Mouse (Mus musculus): Measurements from ENCODE around the gene Prss54. TPM values are rescaled to one million over a fixed set of nuclear protein-coding genes. Genes with fewer than 3 reads are reported as not detected.

The Prss54 gene
- polyA plus RNA-seq (2017; shearing (Covaris generic)): not detected

DNA sequence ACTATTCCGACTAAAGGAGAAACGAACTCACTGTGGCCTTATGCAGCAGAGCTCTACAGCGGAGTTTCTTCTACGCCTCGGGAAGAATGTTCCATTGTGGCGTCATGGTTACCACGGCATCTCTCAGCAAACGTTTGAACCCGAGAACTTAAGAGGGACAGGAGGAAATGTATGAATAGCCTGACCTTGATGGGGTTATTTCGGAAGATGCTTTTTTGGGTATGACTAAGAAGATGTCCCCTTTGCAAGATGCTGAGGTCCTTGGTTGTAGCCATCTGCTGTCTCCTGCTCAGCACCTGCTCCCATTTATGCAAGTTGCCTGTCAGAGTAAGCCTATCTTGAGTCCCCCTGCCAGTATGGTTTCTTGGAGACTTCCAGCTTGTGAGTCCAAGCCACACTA lies at the start of gene Prss54:
Gene Prss54 (minus strand): TSS at position 101 of the 400 bp plus-strand sequence.

DNA sequence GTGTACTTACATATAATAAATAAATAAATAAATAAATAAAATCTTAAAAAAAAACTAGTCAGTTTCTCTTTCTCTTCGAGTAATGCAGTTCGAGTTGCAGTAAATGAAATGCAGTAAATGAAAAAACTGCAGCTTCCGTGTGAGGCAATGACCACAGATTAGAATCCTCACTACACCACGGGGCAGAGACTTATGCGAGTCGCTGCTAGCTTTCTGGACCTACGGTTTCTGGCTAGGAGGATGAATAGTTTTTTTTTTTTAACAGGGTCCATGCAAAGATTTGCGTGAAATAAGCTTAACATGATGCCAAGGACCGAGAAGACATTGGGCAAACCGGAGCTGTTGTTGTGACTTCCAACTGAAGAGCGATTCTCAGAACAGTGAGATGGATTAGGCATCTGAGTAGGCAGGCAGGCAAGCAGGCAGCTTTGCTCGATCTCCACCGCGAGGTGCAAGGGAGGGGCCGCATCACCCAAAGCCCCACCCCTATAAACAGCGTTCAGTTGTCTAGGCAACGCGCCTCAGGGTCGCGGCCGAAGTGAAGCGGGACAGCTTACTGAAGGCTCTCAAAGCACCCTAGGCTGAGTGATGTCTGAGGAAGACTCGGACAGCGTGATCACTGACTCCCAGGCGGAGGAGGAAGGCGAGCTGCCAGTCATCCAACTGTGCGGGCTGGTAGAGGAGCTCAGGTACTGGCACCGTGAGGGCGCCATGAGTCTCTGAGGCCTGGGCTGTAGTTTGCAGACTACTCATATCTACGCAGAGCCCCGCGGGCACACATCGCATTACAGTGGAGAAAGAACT lies 42.4 kb downstream of the Prss54 start, which contains the start of gene Ccdc113:
Gene Ccdc113 (plus strand): TSS at position 502 of the 804 bp plus-strand sequence.

Other genes starting within 250 kb of the Prss54 start
- gene Zfp319, start 244.4 kb downstream of the Prss54 start, polyA plus RNA-seq (2017; shearing (Covaris generic)): 10.1 TPM
- gene Usb1, start 244.1 kb downstream of the Prss54 start, polyA plus RNA-seq (2017; shearing (Covaris generic)): 76.9 TPM
- gene Mmp15, start 224.1 kb downstream of the Prss54 start, polyA plus RNA-seq (2017; shearing (Covaris generic)): 0.79 TPM
- gene Cfap20, start 141.5 kb downstream of the Prss54 start, polyA plus RNA-seq (2017; shearing (Covaris generic)): 47.1 TPM
- 5.6 TPM for gene Csnk2a2, start 86.3 kb downstream of the Prss54 start, polyA plus RNA-seq (2017; shearing (Covaris generic))
- gene Ccdc113, start 42.3 kb downstream of the Prss54 start, polyA plus RNA-seq (2017; shearing (Covaris generic)): not detected
- gene Gins3, start 57.1 kb upstream of the Prss54 start, polyA plus RNA-seq (2017; shearing (Covaris generic)): 17.4 TPM
- gene Ndrg4, start 100.6 kb upstream of the Prss54 start, polyA plus RNA-seq (2017; shearing (Covaris generic)): 2.5 TPM
- gene Setd6, start 139.5 kb upstream of the Prss54 start, polyA plus RNA-seq (2017; shearing (Covaris generic)): 17.2 TPM
- gene Cnot1, start 231.1 kb upstream of the Prss54 start, polyA plus RNA-seq (2017; shearing (Covaris generic)): 156 TPM
- 198 TPM for gene Sap18b, start 249.0 kb upstream of the Prss54 start, polyA plus RNA-seq (2017; shearing (Covaris generic))

Data from inflammation-experienced regulatory T-cells, adult 16 weeks (primary cell).